Mouse (Mus musculus): ENCODE results near the gene Gldc.
"Not testable (repeated sequence)": the region's sequence is repeated elsewhere in the genome, so short reads cannot be mapped to it uniquely, and the experiment has no call there.

The Gldc gene

GRCm38 (mm10) chr19:30174919-30175571 lies at the start of gene Gldc:
Gene Gldc, minus strand, starts transcription at chr19:30175429.
- peak; percentile 62 for DNase-seq (ENCODE audit: low spot score)

- not testable (repeated sequence) for DNase-seq (ENCODE audit: low spot score)
Measured at GRCm38 (mm10) chr19:30222593-30222992, 47.4 kb upstream of the Gldc start.

DNA sequence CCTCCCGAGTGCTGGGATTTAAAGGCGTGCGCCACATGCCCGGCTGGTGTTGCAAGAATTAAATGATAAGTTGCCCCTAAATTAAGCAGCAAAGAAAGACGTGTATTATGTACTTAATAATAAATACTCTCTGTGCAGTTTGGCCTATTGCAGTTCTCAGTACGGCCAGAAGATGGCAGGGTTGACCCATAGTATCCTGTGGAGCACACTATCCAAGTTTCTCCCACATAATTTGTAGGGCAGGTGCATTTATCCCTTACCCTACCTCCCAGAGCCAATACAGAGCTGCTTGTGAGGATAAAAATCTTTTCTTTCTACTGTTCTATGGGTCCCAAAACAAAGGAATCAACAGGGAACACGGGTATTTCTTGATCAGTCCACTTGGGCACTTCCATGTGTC lies 42.1 kb upstream of the Gldc start:
- DNase-seq (ENCODE audit: low spot score): peak; percentile 24

- DNase-seq (ENCODE audit: low spot score): no peak
Measured at GRCm38 (mm10) chr19:30216186-30216585, 41.0 kb upstream of the Gldc start.

DNA sequence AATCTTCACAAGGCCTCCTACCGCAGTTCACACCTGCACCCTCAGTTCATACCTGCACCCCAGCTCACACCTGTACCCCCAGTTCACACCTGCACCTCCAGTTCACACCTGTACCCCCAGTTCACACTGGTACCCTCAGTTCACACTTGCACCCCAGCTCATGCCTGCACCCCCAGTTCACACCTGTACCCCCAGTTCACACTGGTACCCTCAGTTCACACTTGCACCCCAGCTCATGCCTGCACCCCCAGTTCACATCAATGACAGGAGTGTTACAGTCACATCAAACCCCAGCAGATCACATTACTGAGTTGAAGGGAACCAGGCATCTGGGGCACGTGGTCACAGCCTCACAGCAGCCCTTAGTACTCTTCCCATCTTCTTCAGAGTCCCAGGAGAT lies 40.5 kb upstream of the Gldc start:
- DNase-seq (ENCODE audit: low spot score): not testable (repeated sequence)

GRCm38 (mm10) chr19:30214026-30214425 lies 38.8 kb upstream of the Gldc start:
- DNase-seq (ENCODE audit: low spot score): no peak

GRCm38 (mm10) chr19:30209006-30209405 lies 33.8 kb upstream of the Gldc start:
- not testable (repeated sequence) for DNase-seq (ENCODE audit: low spot score)

- DNase-seq (ENCODE audit: low spot score): no peak
Measured at GRCm38 (mm10) chr19:30206981-30207380, 31.8 kb upstream of the Gldc start.

DNA sequence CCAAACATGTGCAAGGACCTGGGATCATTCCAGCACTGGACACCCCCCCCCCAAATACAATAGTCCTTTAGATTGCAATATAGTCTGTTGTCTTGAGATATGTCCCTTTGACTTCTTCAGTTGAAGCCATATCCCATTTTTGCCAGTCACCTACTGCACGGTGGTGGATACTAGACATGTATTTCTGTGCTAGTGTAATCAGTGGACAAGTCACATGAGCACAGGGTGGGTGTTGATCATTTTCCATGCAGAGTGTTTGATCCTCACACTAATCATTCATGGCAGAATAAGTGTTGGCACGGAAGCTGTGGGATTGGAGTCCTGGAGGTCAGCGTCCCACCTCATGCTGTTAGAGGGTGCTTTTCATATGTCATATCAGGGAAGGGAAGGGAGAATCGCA lies 30.6 kb upstream of the Gldc start:
- DNase-seq (ENCODE audit: low spot score): no peak

- no peak for DNase-seq (ENCODE audit: low spot score)
Measured at GRCm38 (mm10) chr19:30205159-30205816, 30.1 kb upstream of the Gldc start.

- no peak for DNase-seq (ENCODE audit: low spot score)
Measured at GRCm38 (mm10) chr19:30202177-30202576, 26.9 kb upstream of the Gldc start.

GRCm38 (mm10) chr19:30194999-30195398 lies 19.8 kb upstream of the Gldc start:
- DNase-seq (ENCODE audit: low spot score): no peak

GRCm38 (mm10) chr19:30187232-30187631 lies 12.0 kb upstream of the Gldc start:
- DNase-seq (ENCODE audit: low spot score): no peak

- no peak for DNase-seq (ENCODE audit: low spot score)
Measured at GRCm38 (mm10) chr19:30185536-30185935, 10.3 kb upstream of the Gldc start.

- DNase-seq (ENCODE audit: low spot score): no peak
Measured at GRCm38 (mm10) chr19:30179979-30180378, 4.8 kb upstream of the Gldc start.

DNA sequence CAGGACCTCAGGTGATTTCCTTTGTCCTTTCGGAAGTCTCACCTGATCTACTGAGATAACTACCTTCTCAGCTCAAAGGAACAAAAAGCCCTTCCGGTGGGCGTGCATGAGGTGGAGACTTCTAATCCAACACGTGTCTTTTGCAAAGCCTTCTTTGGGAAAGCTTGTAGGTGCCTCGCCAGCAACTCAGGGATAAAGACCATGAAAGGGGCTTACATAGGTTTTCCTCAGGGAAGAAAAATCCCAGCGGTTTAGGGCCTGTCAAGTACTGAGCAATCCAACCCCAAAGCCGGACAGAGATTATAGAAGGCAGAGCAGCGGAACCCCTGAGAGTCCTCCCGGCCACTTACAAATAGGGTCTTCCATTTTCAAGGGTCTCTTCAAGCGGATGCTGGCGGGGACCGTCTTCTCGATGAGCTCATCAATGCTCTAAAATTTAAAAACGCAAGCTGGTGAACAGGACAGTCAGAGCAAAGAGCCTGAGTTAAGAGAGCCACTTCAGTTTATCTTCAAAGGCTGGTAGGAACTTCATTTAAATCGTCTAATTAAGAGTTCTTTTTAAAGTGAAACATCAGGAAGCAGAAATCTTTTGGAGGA lies 1.1 kb downstream of the Gldc start:
- no peak for DNase-seq (ENCODE audit: low spot score)

GRCm38 (mm10) chr19:30171346-30172055 lies 3.7 kb downstream of the Gldc start:
- DNase-seq (ENCODE audit: low spot score): no peak

GRCm38 (mm10) chr19:30170319-30170718 lies 4.9 kb downstream of the Gldc start:
- DNase-seq (ENCODE audit: low spot score): no peak

GRCm38 (mm10) chr19:30166801-30167505 lies 8.3 kb downstream of the Gldc start:
- DNase-seq (ENCODE audit: low spot score): no peak

GRCm38 (mm10) chr19:30164228-30164627 lies 11.0 kb downstream of the Gldc start:
- DNase-seq (ENCODE audit: low spot score): no peak

GRCm38 (mm10) chr19:30162808-30163207 lies 12.4 kb downstream of the Gldc start:
- DNase-seq (ENCODE audit: low spot score): no peak

DNA sequence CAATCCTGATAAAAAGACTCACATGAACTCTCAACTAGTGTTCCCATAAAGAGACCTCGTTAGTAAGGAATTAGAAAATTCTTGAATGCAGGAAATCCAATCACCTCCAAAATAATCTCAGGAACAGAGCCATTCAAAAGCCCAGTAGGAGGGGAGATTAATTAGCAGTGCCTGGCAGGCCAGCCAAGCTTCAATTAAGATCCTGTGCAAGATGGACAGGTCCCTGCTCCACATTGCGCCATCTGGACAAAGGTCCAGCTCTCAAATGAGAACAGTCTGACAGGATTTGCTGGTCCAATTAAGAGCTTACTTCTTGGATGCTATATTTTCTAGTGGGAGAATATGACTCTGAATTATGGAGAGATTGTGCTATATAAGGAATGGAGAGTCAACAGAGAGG lies 15.2 kb downstream of the Gldc start:
- no peak for DNase-seq (ENCODE audit: low spot score)

Data from testis, postnatal 14 days (tissue).